Mouse (Mus musculus): ENCODE data around the gene Tor1aip1.

GRCm38 (mm10) chr1:156027849-156028248, 8.4 kb downstream of the Tor1aip1 start:
- no peak for TF ChIP-seq CTCF (IDR thresholded peaks at IDR 0.05; ENCODE audit: control insufficient read depth, insufficient read depth, insufficient read length)
- TF ChIP-seq MYOD1 (IDR thresholded peaks at IDR 0.05; ENCODE audit: control insufficient read depth, insufficient read length, low read depth) = no peak
- TF ChIP-seq MAX (IDR thresholded peaks at IDR 0.05) = no peak
- no peak for TF ChIP-seq FOSL1 (IDR thresholded peaks at IDR 0.05; ENCODE audit: insufficient read depth, low read length, poor library complexity, severe bottlenecking)
- no peak for TF ChIP-seq USF1 (IDR thresholded peaks at IDR 0.05; ENCODE audit: low read depth)
- TF ChIP-seq MYOG (IDR thresholded peaks at IDR 0.05; ENCODE audit: control insufficient read depth, extremely low read depth, insufficient read length) = no peak
